Mouse (Mus musculus): ENCODE results near the gene Cactin. TPM values are rescaled to one million over a fixed set of nuclear protein-coding genes. Genes with fewer than 3 reads are reported as not detected.
A peak's percentile ranks its signal among the peaks of the same experiment; 100 is the strongest.

The Cactin gene
- 10 to 100 TPM; 15.6 to 17.8 TPM for total RNA-seq (2021)
- long read RNA-seq, experiment 1, transcript Cactin-201 (9 exons, 2,715 nt), result major isoform, 30 of 39 reads
- long read RNA-seq, experiment 1, partial matches to known transcripts, result 4 of 39 reads
- long read RNA-seq, experiment 1, other reads (novel, unspliced or antisense), result 5 of 39 reads
- long read RNA-seq, experiment 2, transcript Cactin-201 (9 exons, 2,715 nt), result major isoform, 24 of 33 reads
- long read RNA-seq, experiment 2, partial matches to known transcripts, result 5 of 33 reads
- long read RNA-seq, experiment 2, other reads (novel, unspliced or antisense), result 4 of 33 reads

DNA sequence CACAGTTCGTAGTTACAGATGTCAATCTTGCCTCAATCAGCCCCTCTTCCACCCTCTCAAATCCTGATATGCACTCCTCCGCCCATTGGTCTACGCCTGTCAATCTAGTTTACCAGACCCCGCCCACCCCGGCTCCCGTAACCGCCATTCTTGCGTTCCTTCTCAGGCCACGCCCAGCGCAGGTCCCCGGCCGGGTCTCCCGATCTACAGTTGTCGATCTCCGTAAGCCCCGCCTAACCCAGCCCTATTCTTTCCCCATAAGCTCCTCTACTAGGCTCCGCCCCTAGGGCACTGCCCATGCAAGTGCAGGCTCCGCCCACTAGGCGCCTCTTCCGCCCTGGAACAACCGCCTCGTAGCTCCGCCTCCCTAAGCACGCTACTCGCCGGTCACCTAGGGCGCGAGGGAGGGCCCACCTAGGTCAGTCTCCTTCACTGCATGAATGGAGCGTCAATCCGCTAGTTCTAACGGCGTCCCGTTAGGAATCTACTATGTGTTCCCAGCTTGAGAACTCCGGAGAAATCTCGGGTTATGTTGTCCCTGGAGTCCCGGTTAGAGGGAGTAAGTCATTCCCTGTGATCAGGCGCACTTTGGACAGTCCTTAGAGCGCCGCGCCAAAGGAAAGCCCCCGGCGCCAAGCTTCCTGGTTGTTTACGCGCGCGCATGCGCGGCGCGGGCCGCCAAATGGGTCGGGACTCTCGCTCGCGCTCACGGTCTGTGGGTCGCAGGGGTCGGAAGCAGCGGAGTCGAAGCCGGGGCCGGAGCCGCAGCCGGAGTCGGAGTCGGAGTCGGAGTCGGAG is at the start of gene Cactin:
TSS of gene Cactin (plus strand) at position 554 of the 798 bp plus-strand sequence.
- intact Hi-C loops (cut with DNase I), result no loop called here
- peak; percentile 99 for DNase-seq

DNA sequence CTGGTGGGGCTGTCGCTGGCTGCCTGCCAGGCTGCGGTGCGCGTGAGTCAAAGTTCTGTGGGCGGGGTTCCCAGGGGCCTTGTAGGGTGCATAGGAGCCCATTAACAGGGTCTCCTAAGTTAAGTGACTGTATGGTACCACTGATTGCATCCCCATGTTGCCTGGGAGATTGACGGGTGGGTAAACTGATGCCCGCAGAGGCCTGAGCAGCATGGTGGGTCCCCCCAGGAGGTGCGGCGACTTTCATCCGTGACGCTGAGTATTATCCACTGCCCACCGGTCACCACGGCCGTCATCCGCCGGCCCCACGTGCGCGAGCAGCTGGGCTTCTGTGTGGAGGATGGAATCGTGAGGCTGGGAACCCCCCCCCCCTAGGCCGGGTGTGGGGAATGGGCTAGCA is 48.5 kb upstream of the Cactin start:
- intact Hi-C loops (cut with DNase I), result no loop called here
- DNase-seq, result no peak

DNA sequence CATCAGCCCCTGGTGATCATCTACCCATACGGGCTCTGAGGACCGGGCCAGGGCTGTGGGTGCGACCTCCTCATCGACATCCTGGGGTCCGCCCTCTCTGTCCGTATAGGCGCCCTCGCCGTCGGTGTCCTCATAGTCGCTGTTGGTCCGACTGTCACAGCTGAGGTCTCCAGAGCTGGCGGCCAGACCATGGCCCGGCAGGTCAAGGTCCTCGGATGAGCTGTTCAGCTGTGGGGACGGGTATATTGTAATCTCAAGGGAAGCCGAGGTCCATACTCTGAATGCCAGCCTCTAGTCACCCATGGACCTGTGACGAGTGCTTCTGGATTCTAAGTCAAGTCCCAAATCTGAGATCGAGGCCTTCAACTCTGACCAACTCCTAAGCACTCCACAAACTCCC is 47.1 kb upstream of the Cactin start:
- DNase-seq, result no peak
- intact Hi-C loops (cut with DNase I), result no loop called here

DNA sequence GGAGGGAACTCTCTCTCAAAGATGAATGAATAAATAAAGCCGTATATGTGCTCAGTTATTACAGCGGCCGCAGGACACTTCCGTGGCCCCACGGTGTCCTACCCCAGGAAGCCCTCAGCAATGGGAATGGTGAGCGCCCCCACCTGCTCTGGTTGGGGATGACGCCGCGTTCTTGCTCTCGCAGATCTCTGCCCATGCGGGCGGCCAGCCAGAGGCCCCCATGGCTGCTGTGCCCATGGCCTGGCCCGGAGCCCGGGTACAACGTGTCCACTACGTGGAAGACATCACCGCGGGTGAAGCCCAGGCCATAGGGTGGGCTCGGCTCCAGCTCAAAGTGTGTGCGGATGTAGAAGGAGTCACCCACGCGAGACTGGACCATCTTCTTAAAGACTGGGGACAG is 43.2 kb upstream of the Cactin start:
- DNase-seq, result no peak
- intact Hi-C loops (cut with DNase I), result no loop called here

DNA sequence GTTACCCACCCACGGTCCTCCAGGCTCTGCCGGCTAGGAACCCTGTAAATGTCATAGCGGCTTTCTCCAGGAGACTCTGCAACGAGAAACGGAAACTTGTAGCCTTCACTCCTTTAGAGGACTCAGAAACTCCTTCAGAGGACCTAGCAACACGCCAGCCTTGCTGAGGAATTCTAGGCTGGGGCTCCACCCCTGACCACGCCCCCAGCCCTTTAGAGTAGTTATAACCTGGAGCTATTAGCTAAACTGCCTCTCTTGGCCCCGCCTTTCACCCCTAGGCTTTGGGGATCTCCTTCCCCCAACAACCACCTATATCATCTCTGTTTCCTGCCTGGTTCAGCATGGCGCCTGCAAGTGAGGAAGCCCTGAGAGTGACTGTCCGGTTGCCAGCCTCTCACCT is 41.4 kb upstream of the Cactin start:
- intact Hi-C loops (cut with DNase I), result no loop called here
- DNase-seq, result no peak

GRCm38 (mm10) chr10:81284189-81284588 is 36.7 kb upstream of the Cactin start:
- intact Hi-C loops (cut with DNase I), result no loop called here

GRCm38 (mm10) chr10:81284719-81285118 is 36.2 kb upstream of the Cactin start:
- DNase-seq, result no peak
- intact Hi-C loops (cut with DNase I), result no loop called here

More at GRCm38 (mm10) chr10:81284189-81284588, 36.7 kb upstream of the Cactin start:
- DNase-seq, result no peak

- peak; percentile 92 to 97 for DNase-seq
- intact Hi-C loops (cut with DNase I), result loop anchor here (2.0 kb wide), 1 partner anchor 41 kb away; no protein-coding TSS in a partner anchor
Observed at GRCm38 (mm10) chr10:81285694-81286450, 35.0 kb upstream of the Cactin start.

DNA sequence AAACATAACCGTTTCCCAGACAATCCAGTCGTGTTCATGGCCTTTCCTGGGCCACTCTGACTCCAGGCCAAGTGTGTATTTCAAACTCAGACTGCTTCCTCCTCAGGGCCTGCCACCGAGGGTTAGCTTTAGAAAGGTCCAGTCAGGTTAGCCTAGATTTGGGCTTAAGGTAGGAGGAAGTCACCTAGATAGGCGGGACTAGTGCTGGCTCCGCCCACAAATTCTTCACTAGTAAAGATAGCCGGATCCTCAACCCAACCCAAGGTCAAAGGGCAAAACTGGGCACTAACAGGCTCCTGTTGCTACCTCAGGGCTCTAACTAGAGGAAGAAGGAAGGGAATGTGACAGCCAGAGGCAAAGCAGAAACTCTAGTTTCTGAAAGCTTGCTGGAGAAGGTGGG is 34.3 kb upstream of the Cactin start:
- no peak for DNase-seq
- intact Hi-C loops (cut with DNase I), result loop anchor here (2.0 kb wide), 1 partner anchor 42 kb away; no protein-coding TSS in a partner anchor

- intact Hi-C loops (cut with DNase I), result loop anchor here (2.0 kb wide), 3 partner anchors 43 to 163 kb away; partner anchors contain the start of gene Gipc3
- DNase-seq, result peak; percentile 52 to 78
Observed at GRCm38 (mm10) chr10:81287513-81288157, 33.3 kb upstream of the Cactin start.

- intact Hi-C loops (cut with DNase I), result loop anchor here (2.0 kb wide), 2 partner anchors 54 to 162 kb away; partner anchors contain the start of gene Gipc3
- peak in 1 of 2 experiments; percentile 64 for DNase-seq
Observed at GRCm38 (mm10) chr10:81288601-81289000, 32.3 kb upstream of the Cactin start.

GRCm38 (mm10) chr10:81289278-81289677 is 31.6 kb upstream of the Cactin start:
- peak; percentile 75 to 77 for DNase-seq
- intact Hi-C loops (cut with DNase I), result loop anchor here (1.0 to 2.0 kb wide), 3 partner anchors 16 to 162 kb away; partner anchors contain the start of gene Gipc3

DNA sequence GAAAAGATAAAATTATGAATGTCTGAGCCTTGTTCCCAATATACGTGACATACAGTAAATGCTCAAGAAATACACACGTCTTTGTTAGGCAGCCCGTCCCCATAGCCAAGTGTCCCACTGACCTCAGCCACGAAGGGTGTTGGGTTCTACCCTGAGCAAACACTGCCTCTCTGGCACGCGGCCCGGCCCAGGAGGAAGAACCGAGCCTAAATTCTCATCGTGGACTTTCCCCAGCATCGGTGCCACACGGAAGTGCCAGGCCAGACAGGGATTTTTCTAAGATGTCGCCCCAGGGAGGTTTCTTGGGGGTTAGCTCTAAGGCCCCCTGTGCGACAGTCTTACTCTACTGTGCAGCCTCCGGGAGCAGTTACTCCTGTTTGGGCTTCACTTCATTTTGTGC is 31.1 kb upstream of the Cactin start:
- no peak for DNase-seq
- intact Hi-C loops (cut with DNase I), result loop anchor here (1.0 to 2.0 kb wide), 3 partner anchors 15 to 161 kb away; partner anchors contain the start of gene Gipc3

GRCm38 (mm10) chr10:81290698-81291460 is 30.0 kb upstream of the Cactin start:
- intact Hi-C loops (cut with DNase I), result no loop called here
- no peak for DNase-seq

DNA sequence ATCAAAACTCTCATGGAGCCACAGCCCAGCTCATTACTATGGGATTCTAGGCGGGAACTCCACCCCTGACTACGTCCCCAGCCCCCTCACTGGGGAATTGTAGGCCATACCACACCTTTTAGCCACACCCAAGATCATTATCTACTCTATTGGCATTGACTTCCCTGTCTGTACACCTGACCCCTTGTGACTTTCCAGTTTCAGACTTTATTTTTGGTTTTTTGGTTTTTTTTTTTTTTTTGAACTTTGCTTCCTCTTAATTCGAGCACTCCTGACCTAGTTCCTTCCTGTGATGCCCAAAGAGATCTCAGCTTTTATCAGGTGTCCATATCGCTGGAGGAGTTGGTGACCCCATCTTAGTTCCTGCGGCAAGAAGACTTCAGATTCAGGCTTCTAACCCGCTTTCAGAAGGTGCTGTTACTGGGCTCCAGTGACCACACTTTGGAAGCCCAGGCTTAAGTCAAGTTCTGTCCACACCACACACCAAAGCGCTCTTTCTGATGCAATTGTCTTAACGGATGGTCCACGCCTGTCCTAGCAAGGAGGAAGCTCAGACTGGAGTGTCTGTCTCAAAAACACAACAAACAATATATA is 29.3 kb upstream of the Cactin start, which contains the start of gene Tjp3:
TSS of gene Tjp3 (minus strand) at position 71 of the 594 bp plus-strand sequence.
- intact Hi-C loops (cut with DNase I), result no loop called here
- no peak for DNase-seq

DNA sequence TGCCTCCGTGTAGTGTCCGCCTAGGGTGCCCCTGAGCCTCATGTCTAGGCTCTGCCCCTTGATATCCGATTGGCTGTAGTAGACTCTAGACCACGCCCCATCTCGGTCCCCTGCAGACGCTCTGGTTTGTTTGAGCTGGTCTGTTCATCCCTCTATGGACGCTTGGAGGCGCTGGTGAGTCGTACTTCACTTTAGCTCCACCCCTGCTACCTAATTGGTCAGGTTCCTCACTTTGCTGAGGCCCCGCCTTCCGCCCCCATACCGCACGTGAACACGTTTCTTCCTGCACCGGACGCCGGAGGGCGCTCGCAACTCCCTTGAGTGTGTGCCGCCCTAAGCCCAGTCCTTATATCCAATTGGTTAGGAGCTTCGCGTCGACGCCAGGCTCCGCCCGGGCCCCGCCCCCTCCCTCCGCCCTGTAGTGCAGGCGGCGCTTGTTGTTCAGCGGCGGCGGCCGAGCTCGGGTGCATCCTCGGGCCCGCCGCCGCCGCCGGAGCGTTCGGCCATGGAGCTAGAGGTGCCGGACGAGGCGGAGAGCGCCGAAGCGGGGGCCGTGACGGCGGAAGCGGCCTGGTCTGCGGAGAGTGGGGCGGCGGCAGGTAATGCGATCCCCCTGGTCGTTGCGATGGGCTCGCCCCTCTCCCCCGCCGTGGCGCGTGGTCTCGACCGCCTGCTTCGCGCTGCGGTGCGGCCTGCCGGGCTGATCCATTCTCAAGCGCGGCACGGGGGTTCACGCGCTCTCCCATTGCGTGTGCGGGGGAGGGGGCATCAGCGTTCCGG is 28.2 kb upstream of the Cactin start, which contains the start of gene Pip5k1c:
TSS of gene Pip5k1c (plus strand) at position 410 of the 780 bp plus-strand sequence.
- DNase-seq, result peak; percentile 99

DNA sequence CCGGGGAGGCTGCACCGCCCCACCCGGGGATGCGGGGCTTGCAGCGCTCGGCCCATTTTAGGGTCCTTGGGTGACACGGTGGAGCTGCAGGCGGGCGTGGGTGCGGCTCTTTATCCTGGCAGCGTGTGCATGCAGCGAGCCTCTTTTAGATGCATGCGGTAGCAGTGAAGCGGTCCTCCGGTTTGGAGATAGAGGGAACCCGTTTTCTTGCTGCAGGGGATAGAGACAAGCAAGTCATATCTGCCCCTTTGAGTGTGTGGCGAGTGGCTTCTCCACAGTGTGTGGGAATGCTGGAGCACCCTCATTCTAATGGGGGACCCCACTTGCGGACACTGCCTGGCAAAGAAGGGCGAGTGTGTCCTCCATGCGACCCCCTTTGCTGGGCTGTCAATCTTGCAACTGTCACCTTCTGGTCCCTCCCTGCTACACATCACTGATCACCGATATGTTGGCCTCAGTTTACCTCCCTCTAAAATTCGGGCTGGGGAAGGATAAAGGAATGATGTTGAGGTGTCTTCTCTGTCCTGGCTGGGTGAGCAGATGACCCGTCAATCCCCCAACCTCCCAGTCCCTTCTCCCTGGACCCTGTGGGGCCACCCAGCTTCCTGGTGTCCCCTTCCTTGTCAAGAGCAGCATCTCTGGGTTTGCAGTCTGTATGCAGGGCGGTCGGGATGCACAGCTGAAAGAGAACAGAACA is 27.4 kb upstream of the Cactin start:
- intact Hi-C loops (cut with DNase I), result no loop called here
- no peak for DNase-seq

More for the DNA sequence above, 28.2 kb upstream of the Cactin start, which contains the start of gene Pip5k1c:
- intact Hi-C loops (cut with DNase I), result no loop called here

Data from heart, postnatal 14 days (tissue).